Mouse (Mus musculus) bone marrow, adult 2 months (tissue): ENCODE results near the gene Olfr1255.

Experiments
- CTCF ChIP-seq: fragments of 200-500 bp; IDR thresholded peaks from 2 replicates; pipeline ENCODE4 v1.5.1; 2011; ENCODE audit warnings: low read length, control low read depth; ENCODE audit not compliant: control insufficient read depth, insufficient read depth
- POLR2A ChIP-seq: fragments of 200-500 bp; IDR thresholded peaks from 2 replicates; pipeline ENCODE4 v1.6.1; 2011; ENCODE audit warnings: low read depth, mild to moderate bottlenecking, control low read depth, low read length, borderline replicate concordance; ENCODE audit not compliant: control insufficient read depth

- TF ChIP-seq CTCF (no peak), POLR2A (no peak)
Observed at GRCm38 (mm10) chr2:89841455-89841854, 29.6 kb downstream of the Olfr1255 start, which contains the start of gene Olfr1256.
